Mouse (Mus musculus) liver, embryonic 14.5 days (tissue): ENCODE measurements at regions not wholly inside any gene's neighbourhood (a gene's known extent, or its start where the extent isn't known, plus 50 kb on each side); places are given as distances from the start of the nearest gene placed in this dataset.

Experiments used
- CTCF ChIP-seq: IDR thresholded peaks from 2 replicates; pipeline ENCODE4 v1.5.1; 2016; ENCODE audit warnings: antibody characterized with exemption, low read depth, control low read depth
- EP300 ChIP-seq: IDR thresholded peaks from 2 replicates; pipeline ENCODE4 v1.6.1; 2016; ENCODE audit warnings: antibody characterized with exemption, low read depth

DNA sequence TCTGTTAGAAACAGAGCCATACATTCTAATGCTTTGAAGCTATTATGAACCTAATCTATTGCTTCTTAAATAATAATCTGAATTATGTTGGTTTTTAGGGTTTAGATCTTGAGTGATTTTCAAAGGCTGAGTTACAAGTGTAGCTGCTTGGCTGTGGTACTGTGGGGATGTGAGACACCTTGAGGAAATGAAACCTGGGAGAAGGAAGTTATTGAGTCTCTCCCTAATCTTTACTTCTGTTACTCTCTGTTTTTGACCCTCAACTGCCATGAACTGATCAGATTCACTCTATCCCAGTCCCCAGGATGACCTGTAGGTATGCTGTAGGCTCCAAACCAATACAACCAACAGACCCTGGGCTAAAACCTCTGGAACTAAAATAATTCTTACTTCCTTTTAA is 334.8 kb downstream of the Bckdhb start:
- TF ChIP-seq CTCF = no peak
- no peak for TF ChIP-seq EP300
